In genomic region chr16:87092011-87092410, GRCm38 (mm10) we compare ENCODE assay signal across 20 mouse cellular contexts.
DNase-seq lines count a peak whose midpoint lies in the region; ATAC-seq and TF ChIP-seq lines count a peak whose summit lies in the region.
"Had no signal": no experiment of that assay in that cellular context is flagged by ENCODE, and none has a peak within 500 bp of the region (broad histone marks: within the 10 kb centered on the region; RNA-seq: fewer than 3 reads in every experiment).

No protein-coding gene starts in this region.

- H3K4me2 ChIP-seq in midbrain, embryonic 14.5 days (ENCODE audit: low read length): no peak overlapping the region
- H3K4me2 ChIP-seq: forebrain, embryonic 13.5 days; hindbrain, embryonic 12.5 days; intestine, embryonic 15.5 days; liver, embryonic 11.5 days; midbrain, embryonic 13.5 days had no signal

- POLR2A ChIA-PET in Patski (lab: Charles Lee): no interaction called here

- CTCF ChIA-PET in Patski (lab: Charles Lee): interaction anchor here (0.8 to 2.0 kb wide), 3 partner anchors 9 to 1285 kb away, joined by 3 to 4 read pairs (median 3); no protein-coding TSS in a partner anchor

- H3K4me1 ChIP-seq in midbrain, embryonic 14.5 days (ENCODE audit: control insufficient read depth, insufficient read depth, low read length): no peaks in the 10 kb centered on the region
- H3K4me1 ChIP-seq: forebrain, embryonic 13.5 days; hindbrain, embryonic 12.5 days; intestine, embryonic 15.5 days; midbrain, embryonic 13.5 days had no signal

- H3K4me3 ChIP-seq in midbrain, embryonic 14.5 days (replicated peaks; ENCODE audit: low read depth, low read length): no peak overlapping the region
- H3K4me3 ChIP-seq: forebrain, embryonic 13.5 days; hindbrain, embryonic 12.5 days; intestine, embryonic 15.5 days; layer of hippocampus, adult 2 months; left cerebral cortex, adult 2 months; midbrain, embryonic 13.5 days had no signal

- no peak overlapping the region for H3K9ac ChIP-seq in midbrain, embryonic 14.5 days (replicated peaks; ENCODE audit: low read length)
- H3K9ac ChIP-seq: forebrain, embryonic 13.5 days; hindbrain, embryonic 12.5 days; intestine, embryonic 15.5 days; midbrain, embryonic 13.5 days had no signal

- in situ Hi-C loops in Patski (cut with MboI; ENCODE audit: low pct_unique_long_range_greater_than_20kb): no loop called here

- DNase-seq in heart, adult 18-20 months: peak; percentile 8 to 12
- DNase-seq in heart, postnatal 4 days: no peak
- DNase-seq in Patski (ENCODE audit: low read depth, low spot score): peak; percentile 83
- DNase-seq in gastrocnemius, postnatal 25 days: peak; percentile 65
- peak; percentile 25 for DNase-seq in lung, postnatal 25 days (ENCODE audit: low spot score)
- DNase-seq in kidney, postnatal 25 days: no peak
- no peak for DNase-seq in layer of hippocampus, postnatal 14 days (ENCODE audit: low spot score in 2 of 2)
- DNase-seq in midbrain, embryonic 14.5 days: no peak
- DNase-seq: cerebellum, adult 8-10 months; right cerebral cortex, postnatal 4 days; thymus, adult 18-20 months had no signal

- H3K27ac ChIP-seq in midbrain, embryonic 14.5 days (replicated peaks; ENCODE audit: low read depth, low read length): no peak overlapping the region
- H3K27ac ChIP-seq: forebrain, embryonic 13.5 days; hindbrain, embryonic 12.5 days; intestine, embryonic 15.5 days; layer of hippocampus, adult 2 months; left cerebral cortex, adult 2 months; macrophage; midbrain, embryonic 13.5 days had no signal

- H3K27me3 ChIP-seq in Patski: no peaks in the 10 kb centered on the region
- no peaks in the 10 kb centered on the region for H3K27me3 ChIP-seq in midbrain, embryonic 14.5 days (ENCODE audit: control insufficient read depth, insufficient read depth, low read length)
- H3K27me3 ChIP-seq: forebrain, embryonic 13.5 days; hindbrain, embryonic 12.5 days; intestine, embryonic 15.5 days; midbrain, embryonic 13.5 days had no signal

- TF ChIP-seq CTCF in Patski (IDR thresholded peaks at IDR 0.05): peak; percentile 22

- ATAC-seq in Patski: peak; percentile 97
- ATAC-seq in midbrain, embryonic 14.5 days (ENCODE audit: low FRiP score, low TSS enrichment): no peak
- ATAC-seq: forebrain, embryonic 13.5 days; intestine, embryonic 15.5 days; midbrain, embryonic 13.5 days had no signal

- H3K9me3 ChIP-seq in midbrain, embryonic 14.5 days (ENCODE audit: control insufficient read depth, low read length): no peaks in the 10 kb centered on the region
- H3K9me3 ChIP-seq: forebrain, embryonic 13.5 days; G1E; hindbrain, embryonic 12.5 days; intestine, embryonic 15.5 days; midbrain, embryonic 13.5 days had no signal

- 81% methylated on average over 2 of the region's 2 CpGs for WGBS in midbrain, embryonic 14.5 days

- H3K36me3 ChIP-seq in midbrain, embryonic 14.5 days (ENCODE audit: control insufficient read depth, insufficient read depth, low read length): no peaks in the 10 kb centered on the region
- H3K36me3 ChIP-seq: G1E; hindbrain, embryonic 12.5 days; intestine, embryonic 15.5 days; midbrain, embryonic 13.5 days had no signal

Comparison
In these comparisons a context has a peak if more than half of its experiments do, and no peak if none do; other contexts are left out.
1. DNase-seq: peak in heart, adult 18-20 months (2 of 2), Patski (single experiment), gastrocnemius, postnatal 25 days (single experiment) and lung, postnatal 25 days (single experiment); none in heart, postnatal 4 days (single experiment), kidney, postnatal 25 days (0 of 2), layer of hippocampus, postnatal 14 days (0 of 2) and midbrain, embryonic 14.5 days (single experiment).